Mouse (Mus musculus) stomach, embryonic 16.5 days (tissue): ENCODE data around the gene Scaf4. TPM values are rescaled to one million over a fixed set of nuclear protein-coding genes. Genes with fewer than 3 reads are reported as not detected.

Experiments used
- ATAC-seq: fragments of 200-750 bp; cut with Nextera tagmentation; 2 replicates; pipeline ENCODE4 v1.8.0; 2017; ENCODE audit warnings: moderate number of reproducible peaks, moderate TSS enrichment; ENCODE audit not compliant: insufficient read depth, low FRiP score
- H3K27ac ChIP-seq: fragments of 300-500 bp; sonication (generic); 2 replicates; pipeline ENCODE4 v1.5.1; 2014; ENCODE audit warnings: low read length
- H3K27me3 ChIP-seq: fragments of 300-500 bp; sonication (generic); 2 replicates; pipeline ENCODE4 v1.6.1; 2014; ENCODE audit warnings: low read length, control low read depth, mixed read lengths; ENCODE audit not compliant: control insufficient read depth, insufficient read depth
- H3K36me3 ChIP-seq: fragments of 300-500 bp; sonication (generic); 2 replicates; pipeline ENCODE4 v1.6.1; 2014; ENCODE audit warnings: low read length; ENCODE audit not compliant: control insufficient read depth, insufficient read depth
- H3K4me1 ChIP-seq: fragments of 300-500 bp; sonication (generic); 2 replicates; pipeline ENCODE4 v1.6.1; 2014; ENCODE audit warnings: low read length, control low read depth, mixed read lengths; ENCODE audit not compliant: control insufficient read depth, insufficient read depth
- H3K4me2 ChIP-seq: fragments of 300-500 bp; sonication (generic); 2 replicates; pipeline ENCODE4 v1.6.1; 2014; ENCODE audit warnings: low read depth, low read length, mixed read lengths
- H3K4me3 ChIP-seq: fragments of 300-500 bp; sonication (generic); replicated peaks from 2 replicates; pipeline ENCODE4 v1.5.1; 2014; ENCODE audit warnings: mild to moderate bottlenecking, low read length
- H3K9ac ChIP-seq: fragments of 300-500 bp; sonication (generic); 2 replicates; pipeline ENCODE4 v1.6.1; 2014; ENCODE audit warnings: low read length
- H3K9me3 ChIP-seq: fragments of 300-500 bp; sonication (generic); replicated peaks from 2 replicates; pipeline ENCODE4 v1.6.1; 2016; ENCODE audit warnings: low read length, control low read depth; ENCODE audit not compliant: control insufficient read depth
- WGBS: fragments of 180-500 bp; shearing (Covaris S2); extraction: QIAGEN DNeasy Blood & Tissue Kit; methylation state at CpG from one replicate; pipeline ENCODE4 v1.1.7; 2014; 5-methylcytosine and 5-hydroxymethylcytosine counted together
- polyA plus RNA-seq: library from polyadenylated mRNA; unstranded; fragments of >200 nt; fragmentation: Nextera tagmentation; extraction: Ambion mirVana; gene quantifications from 2 replicates; pipeline ENCODE4 v1.2.1, GENCODE M21; 2015

Gene Scaf4
- polyA plus RNA-seq, 1 experiment from 2014 or later = 15.1 TPM

DNA sequence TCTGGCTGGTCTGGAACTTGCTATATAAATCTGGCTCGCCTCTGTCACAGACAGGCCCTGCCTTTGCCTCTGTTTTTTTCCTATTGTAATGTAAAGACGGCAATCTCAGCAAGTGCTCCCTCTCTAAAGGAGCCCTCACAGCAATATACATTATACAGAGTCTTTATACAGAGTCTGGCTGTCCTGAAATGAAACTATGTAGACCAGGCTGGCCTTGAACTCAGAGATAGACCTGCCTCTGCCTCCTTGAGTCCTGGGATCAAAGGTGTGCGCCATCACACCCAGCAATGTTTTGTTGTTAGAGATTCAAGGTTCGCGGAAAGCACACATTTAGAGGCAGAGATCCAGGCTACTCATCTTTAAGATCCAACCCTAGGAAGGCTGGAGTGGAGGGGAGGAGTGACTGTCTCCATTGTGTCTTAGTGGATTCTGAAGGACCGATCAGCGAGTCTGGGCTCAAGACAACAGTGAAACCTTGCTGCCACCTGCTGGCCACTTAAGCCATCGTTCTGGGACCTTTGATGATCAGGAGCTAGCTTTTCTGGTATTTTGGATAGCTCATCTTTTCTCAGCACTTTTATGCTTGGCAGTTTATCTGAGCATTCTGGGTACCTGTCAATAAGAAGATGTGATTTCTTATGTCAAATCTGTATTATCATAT is 98.2 kb downstream of the Scaf4 start:
- peak; percentile 31; the same call in 1 of the 2 replicates for ATAC-seq

DNA sequence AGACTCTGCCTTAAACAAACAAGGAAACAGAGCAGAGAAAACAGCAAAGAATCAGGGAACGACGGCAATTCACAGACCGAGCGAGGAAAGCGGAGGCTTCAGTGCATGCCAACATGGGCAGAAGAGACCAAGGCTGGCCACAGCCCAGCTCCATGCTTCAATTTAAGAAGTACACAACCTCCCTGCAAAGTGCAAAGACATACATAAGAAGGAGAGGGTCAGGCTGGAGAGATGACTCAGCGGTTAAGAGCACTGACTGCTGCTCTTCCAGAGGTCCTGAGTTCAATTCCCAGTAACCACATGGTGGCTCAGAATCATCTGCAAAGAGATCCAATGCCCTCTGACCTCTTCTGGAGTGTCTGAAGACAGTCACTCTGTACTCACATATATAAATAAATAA is 100.2 kb downstream of the Scaf4 start:
- Histone ChIP-seq H3K4me3 (no peak overlapping the region), H3K4me2 (no peak overlapping the region), H3K9ac (no peak overlapping the region), H3K4me1 (no peaks in the 10 kb centered on the region), H3K36me3 (no peaks in the 10 kb centered on the region), H3K27me3 (no peaks in the 10 kb centered on the region), H3K9me3 (no peaks in the 10 kb centered on the region), H3K27ac (no peak overlapping the region)
- WGBS = 75% methylated on average over 6 of the region's 6 CpGs
- ATAC-seq = no peak

More for the DNA sequence above, 98.2 kb downstream of the Scaf4 start:
- H3K9ac ChIP-seq = no peak overlapping the region
- no peak overlapping the region for H3K27ac ChIP-seq
- no peaks in the 10 kb centered on the region for H3K9me3 ChIP-seq
- 41% methylated on average over 8 of the region's 8 CpGs for whole genome bisulfite sequencing
- H3K27me3 ChIP-seq = no peaks in the 10 kb centered on the region
- H3K4me3 ChIP-seq = no peak overlapping the region
- H3K4me1 ChIP-seq = no peaks in the 10 kb centered on the region
- H3K4me2 ChIP-seq = no peak overlapping the region
- no peaks in the 10 kb centered on the region for H3K36me3 ChIP-seq

DNA sequence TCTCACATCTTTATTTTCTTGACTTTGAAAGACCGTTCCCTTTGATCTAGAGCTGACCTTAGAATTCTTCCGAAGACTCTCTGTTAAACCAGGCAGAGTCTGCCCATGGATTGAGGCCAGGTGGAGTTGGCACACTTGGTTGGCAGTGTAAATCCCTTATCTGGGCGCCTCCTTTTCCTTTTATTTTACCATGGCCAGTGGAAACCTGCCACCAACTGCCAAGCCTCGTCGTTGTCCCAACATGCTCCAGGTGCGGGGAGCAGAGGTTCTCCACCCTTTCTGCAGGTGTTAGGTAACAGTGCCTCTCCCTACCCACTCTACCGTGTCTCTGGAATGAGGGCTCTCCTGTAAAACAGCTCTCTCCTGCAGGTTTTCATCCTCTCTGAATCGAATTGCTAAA is 102.6 kb downstream of the Scaf4 start:
- H3K4me1 ChIP-seq = no peaks in the 10 kb centered on the region
- H3K27ac ChIP-seq = peak overlapping the region; percentile 38; the same call in 1 of the 2 replicates
- H3K4me3 ChIP-seq = no peak overlapping the region
- H3K9me3 ChIP-seq = no peaks in the 10 kb centered on the region
- no peak overlapping the region for H3K9ac ChIP-seq
- no peaks in the 10 kb centered on the region for H3K36me3 ChIP-seq
- no peak overlapping the region for H3K4me2 ChIP-seq
- no peaks in the 10 kb centered on the region for H3K27me3 ChIP-seq
- WGBS = 73% methylated on average over 8 of the region's 8 CpGs
- ATAC-seq = peak; percentile 57; the same call in 1 of the 2 replicates

DNA sequence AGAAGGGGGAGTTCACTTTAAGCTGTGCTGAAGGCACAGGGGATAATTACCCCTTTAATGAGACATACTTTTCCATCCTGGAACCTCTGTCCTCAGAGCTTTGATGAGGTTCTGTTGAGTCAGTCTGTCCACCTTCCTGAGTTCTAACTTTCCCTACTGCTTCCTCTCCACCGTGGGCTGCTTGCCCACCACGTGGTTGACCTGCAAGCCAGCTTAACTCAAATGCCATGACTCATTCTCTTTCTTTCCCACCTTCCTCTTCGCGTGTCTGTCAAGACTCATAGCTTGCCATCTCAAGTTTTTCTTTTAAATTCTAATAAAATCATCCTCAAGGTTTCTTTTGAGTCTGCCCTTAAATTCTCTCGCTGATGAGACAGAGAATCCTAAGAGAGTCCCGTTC is 103.3 kb downstream of the Scaf4 start:
- no peaks in the 10 kb centered on the region for H3K27me3 ChIP-seq
- ATAC-seq = no peak
- 72% methylated on average over 6 of the region's 6 CpGs for WGBS
- no peaks in the 10 kb centered on the region for H3K36me3 ChIP-seq
- no peaks in the 10 kb centered on the region for H3K9me3 ChIP-seq
- H3K27ac ChIP-seq = peak overlapping the region; percentile 38
- no peak overlapping the region for H3K4me3 ChIP-seq
- H3K4me1 ChIP-seq = no peaks in the 10 kb centered on the region
- H3K4me2 ChIP-seq = no peak overlapping the region
- H3K9ac ChIP-seq = no peak overlapping the region

DNA sequence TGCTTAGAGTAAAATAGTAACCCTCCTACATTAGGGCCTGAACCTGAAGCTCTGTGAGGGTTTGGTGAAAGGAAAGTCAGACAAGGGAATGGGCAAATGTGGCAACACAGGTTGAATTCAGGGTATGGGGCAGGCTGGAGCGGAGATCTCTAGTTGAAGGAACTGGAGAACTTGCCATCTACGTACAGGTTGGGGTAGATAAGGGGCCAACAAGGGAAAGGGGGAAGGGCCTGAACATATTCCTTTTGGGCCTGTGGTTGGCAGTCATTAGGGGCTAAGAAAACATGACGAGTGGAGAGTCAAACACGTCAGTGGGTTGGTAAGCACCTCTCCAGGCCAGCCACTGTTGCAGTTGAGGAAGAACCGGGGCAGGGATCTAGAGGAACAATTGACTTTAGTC is 104.4 kb downstream of the Scaf4 start:
- no peak overlapping the region for H3K27ac ChIP-seq
- ATAC-seq = no peak
- no peaks in the 10 kb centered on the region for H3K27me3 ChIP-seq
- H3K9me3 ChIP-seq = no peaks in the 10 kb centered on the region
- no peak overlapping the region for H3K4me3 ChIP-seq
- no peaks in the 10 kb centered on the region for H3K36me3 ChIP-seq
- WGBS = 72% methylated on average over 5 of the region's 5 CpGs
- H3K4me2 ChIP-seq = no peak overlapping the region
- H3K4me1 ChIP-seq = no peaks in the 10 kb centered on the region
- no peak overlapping the region for H3K9ac ChIP-seq

DNA sequence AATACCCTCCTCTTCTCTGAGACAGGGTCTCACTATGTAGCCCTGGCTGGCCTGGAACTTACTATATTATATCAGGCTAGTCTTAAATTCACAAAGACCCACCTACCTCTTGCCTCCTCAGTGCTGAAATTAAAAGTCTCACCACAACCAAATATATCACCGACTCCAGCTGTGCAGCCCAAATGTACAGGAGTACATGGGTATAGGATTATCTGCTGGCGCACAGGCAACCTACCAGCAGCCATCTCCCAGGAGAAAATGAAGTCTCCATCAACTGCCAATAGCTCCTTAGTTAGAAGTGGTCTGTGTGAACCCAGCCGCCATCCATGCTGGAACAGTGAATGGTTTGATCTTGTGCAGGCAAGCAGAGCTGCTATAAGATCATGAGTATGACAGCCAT is 105.9 kb downstream of the Scaf4 start:
- no peak overlapping the region for H3K4me3 ChIP-seq
- no peak overlapping the region for H3K4me2 ChIP-seq
- ATAC-seq = no peak
- no peak overlapping the region for H3K9ac ChIP-seq
- H3K9me3 ChIP-seq = no peaks in the 10 kb centered on the region
- H3K27ac ChIP-seq = no peak overlapping the region
- no peaks in the 10 kb centered on the region for H3K36me3 ChIP-seq
- H3K4me1 ChIP-seq = no peaks in the 10 kb centered on the region
- H3K27me3 ChIP-seq = no peaks in the 10 kb centered on the region
- WGBS = 95% methylated on average over 3 of the region's 3 CpGs

DNA sequence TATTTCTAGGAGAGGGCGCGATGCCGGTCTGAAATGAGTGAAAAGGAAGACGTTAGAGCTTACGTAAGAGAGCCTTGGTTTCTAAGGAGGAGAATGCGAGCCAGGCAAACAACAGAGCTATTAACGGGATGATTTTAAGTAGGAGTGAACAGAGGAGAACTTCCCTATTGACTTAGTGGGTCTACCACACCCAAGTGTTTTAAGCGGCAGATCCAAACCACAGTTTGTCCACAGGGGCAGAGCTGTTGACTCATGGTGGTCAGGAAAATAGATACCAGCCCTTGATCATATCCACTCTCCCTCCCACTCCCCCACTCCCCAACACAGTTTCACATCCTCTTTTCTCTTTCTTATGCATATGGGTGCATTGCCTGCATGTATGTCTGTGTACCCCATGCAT is 106.9 kb downstream of the Scaf4 start:
- Histone ChIP-seq H3K36me3 (no peaks in the 10 kb centered on the region), H3K4me3 (no peak overlapping the region), H3K9me3 (no peaks in the 10 kb centered on the region), H3K27ac (no peak overlapping the region), H3K9ac (no peak overlapping the region), H3K4me1 (no peaks in the 10 kb centered on the region), H3K4me2 (no peak overlapping the region), H3K27me3 (no peaks in the 10 kb centered on the region)
- no peak for ATAC-seq
- 57% methylated on average over 8 of the region's 8 CpGs for WGBS

DNA sequence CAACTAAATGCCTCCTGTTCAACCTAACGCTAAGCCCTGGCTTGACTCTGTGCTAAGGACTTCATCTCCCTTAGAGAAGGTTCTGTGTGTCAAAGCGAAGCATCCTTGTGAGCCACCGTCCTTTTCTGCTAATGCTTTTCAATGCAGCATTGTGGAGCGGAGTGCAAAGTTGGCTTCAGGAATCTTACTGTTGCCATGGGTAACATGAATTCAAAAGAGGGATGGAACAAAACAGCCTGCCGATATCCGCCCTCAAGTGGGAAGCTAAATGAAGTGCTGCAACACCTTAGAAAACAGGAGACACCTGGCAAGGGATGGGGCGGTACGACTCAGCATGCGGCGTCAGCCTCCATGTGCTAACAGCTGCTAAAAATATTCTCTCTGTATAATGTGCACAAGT is 107.8 kb downstream of the Scaf4 start:
- WGBS = 46% methylated on average over 10 of the region's 10 CpGs
- H3K27me3 ChIP-seq = no peaks in the 10 kb centered on the region

More for the DNA sequence above, 107.8 kb downstream of the Scaf4 start:
- no peaks in the 10 kb centered on the region for H3K9me3 ChIP-seq
- no peak overlapping the region for H3K27ac ChIP-seq
- H3K4me1 ChIP-seq = no peaks in the 10 kb centered on the region
- ATAC-seq = no peak
- H3K36me3 ChIP-seq = no peaks in the 10 kb centered on the region
- H3K4me3 ChIP-seq = no peak overlapping the region
- H3K4me2 ChIP-seq = no peak overlapping the region
- no peak overlapping the region for H3K9ac ChIP-seq
